Mouse (Mus musculus) adrenal gland, postnatal 14 days (tissue): Measurements from ENCODE around the gene Slc28a1. TPM values are rescaled to one million over a fixed set of nuclear protein-coding genes. Genes with fewer than 3 reads are reported as not detected.

Experiments
- DNase-seq: peaks from one replicate; pipeline ENCODE4 v3.0.0; 2021; ENCODE audit warnings: mixed read lengths
- total RNA-seq: library from RNA; stranded (reverse); gene quantifications from 2 replicates; pipeline ENCODE4 v1.2.3, GENCODE M21; 2021

Slc28a1 gene
- total RNA-seq, 1 experiment from 2014 or later = 0.30 TPM

DNA sequence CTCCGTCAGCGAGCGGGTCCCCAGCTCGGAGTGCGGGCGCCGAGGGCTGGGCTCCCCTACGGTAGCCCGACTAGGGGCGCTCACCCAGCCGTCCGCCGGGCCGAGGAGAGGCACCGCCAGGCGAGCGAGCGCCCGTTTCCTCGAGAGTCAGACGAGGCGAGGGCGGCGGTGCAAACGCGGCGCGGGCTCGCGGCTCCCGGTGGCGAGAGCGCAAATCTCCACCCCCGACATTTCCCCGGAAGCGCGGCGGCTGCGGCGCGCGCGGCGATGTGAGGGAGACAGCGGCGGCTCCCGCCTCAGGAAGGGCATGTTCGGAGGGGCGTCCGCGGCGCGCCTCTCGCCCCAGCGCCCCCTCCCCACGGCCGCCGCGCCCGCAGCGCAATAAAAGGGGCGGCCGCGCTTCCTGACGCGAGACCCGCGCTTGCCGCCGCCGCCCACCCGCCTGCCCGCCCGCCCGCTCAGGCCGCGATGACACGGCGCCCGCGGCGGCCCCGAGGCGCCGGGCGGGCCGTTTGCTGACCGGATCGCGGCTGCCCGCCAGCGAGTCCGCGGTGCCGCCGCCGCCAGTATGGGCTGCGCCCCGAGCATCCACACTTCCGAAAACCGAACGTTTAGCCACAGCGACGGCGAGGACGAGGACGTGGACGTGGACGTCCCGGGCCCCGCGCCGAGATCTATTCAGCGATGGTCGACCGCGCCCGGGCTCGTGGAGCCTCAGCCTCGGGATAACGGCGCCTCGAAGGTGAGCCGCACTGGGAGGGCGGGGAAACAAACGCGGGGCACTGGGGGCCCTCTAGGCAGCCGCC lies 99.0 kb downstream of the Slc28a1 start, which contains the start of gene Pde8a:
Gene Pde8a (plus strand): TSS at position 250 of the 806 bp plus-strand sequence.
- DNase-seq = peak; percentile 60

DNA sequence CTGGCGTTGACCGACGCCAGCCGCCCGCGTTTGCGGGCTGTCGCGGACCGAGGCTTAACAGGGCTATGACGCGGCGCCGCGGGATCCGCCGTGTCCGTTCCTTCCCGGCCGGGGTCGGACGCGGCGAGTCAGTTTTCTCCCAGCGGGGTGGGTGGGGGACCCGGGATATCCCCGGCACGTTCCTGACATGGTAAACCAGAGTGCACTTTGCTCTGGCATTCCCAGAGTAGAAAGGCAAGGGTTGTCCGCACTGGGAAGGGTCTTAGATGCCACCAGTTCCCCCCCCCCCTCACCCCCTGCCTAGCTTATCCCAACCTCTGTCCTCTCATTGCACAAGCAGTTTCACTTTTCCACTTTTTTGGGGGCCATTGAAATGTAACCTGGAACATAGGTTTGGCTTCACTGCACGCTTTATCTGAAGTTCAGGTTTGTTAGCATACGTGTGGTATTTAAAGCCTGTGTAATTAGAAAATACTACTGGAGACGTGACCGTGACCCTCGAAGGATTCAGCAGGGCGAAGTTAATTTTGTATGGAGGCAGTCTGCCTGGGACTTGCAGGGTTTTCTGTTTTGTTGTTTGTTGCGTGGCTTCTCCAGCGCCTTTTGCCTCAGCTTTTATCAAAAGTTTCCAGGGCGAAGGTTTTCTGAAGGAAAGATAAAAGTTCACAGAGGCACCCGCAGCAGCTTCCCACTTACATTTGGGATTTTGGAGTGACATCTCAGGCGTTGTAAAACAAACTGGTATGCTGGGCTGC lies 99.7 kb downstream of the Slc28a1 start:
- DNase-seq = no peak

DNA sequence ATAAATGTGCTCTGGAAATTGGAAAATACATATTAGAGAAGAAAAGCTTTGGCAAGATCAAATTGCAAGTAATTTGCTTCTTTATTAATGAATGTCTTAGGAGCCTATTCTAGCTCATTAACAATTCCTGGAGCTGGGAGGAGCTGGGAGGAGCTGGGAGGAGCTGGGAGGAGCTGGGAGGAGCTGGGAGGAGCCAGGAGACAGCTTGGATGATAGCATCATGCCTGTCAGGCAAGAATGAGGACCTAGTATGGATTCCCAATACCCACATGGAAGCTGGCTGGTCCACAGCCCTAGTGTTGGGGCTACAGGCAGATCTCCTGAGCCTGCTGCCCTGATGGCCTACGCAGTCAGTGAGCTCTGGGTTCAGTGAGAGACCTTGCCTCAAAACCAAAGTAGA lies 101.4 kb downstream of the Slc28a1 start:
- peak; percentile 49 for DNase-seq

DNA sequence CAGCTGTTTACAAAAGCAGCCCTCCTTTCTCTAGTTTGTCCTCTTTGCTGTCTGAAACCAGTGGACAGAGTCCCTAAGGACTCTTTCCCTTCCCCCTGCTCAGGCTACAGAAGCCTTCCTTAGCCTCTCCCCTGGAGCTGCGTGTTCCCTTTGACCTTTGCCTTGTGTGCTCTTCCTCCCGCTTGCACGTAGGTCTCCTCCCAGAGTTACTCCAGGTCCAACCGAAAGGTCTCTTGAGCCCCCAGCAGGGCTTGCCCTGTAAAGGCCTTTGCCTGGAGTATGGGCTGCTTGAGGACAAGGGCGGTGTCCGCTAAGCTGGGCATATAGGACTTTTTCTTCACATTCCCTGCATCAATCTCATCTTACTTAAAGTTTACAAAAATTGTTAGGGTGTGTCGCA lies 104.7 kb downstream of the Slc28a1 start:
- no peak for DNase-seq

Other genes starting within 250 kb of the Slc28a1 start
- gene Wdr73, start 213.5 kb upstream of the Slc28a1 start, total RNA-seq = 21.0 and 24.9 TPM in 2 replicates
- 3.6 and 5.9 TPM in 2 replicates for gene Nmb, start 209.7 kb upstream of the Slc28a1 start, total RNA-seq
- gene Sec11a, start 167.0 kb upstream of the Slc28a1 start, total RNA-seq = 105 and 124 TPM in 2 replicates
- gene Zfp592, start 121.1 kb upstream of the Slc28a1 start, total RNA-seq = 32.5 and 35.7 TPM in 2 replicates
- 0.22 and 0.38 TPM in 2 replicates for gene Alpk3, start 57.2 kb upstream of the Slc28a1 start, total RNA-seq
- 33.3 and 38.6 TPM in 2 replicates for gene Pde8a, start 98.8 kb downstream of the Slc28a1 start, total RNA-seq
- 1,182 and 1,388 TPM in 2 replicates for gene Rps17, start 230.5 kb downstream of the Slc28a1 start, total RNA-seq